Mouse (Mus musculus) spleen, adult 18-20 months (tissue): Measurements from ENCODE around the gene Hoxd4.

ENCODE experiments used
- DNase-seq, 2 experiments: peaks; one replicate each; pipeline ENCODE4 v3.0.0; 2022; ENCODE audit warnings: mixed read lengths in 2 of 2

Hoxd4 gene

DNA sequence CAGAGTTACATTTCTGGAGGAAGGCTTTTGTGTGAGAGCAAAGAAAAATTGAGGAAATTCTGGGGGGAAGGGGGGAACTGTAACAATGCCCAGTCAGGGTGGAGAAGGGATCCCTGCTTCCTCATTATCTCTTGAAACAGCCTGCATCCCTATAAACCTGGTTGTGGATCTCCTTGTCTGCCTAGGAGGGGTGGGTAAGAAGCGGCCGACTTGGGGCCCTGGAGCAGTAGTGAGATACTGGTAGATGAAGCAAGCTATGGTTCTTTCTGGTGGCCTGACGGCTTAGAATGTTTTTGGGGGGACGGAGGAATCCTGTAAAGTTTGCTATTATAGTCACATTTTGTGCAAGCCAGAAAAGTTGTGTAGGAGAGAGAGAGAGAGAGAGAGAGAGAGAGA lies 18.3 kb upstream of the Hoxd4 start:
- no peak for DNase-seq

DNA sequence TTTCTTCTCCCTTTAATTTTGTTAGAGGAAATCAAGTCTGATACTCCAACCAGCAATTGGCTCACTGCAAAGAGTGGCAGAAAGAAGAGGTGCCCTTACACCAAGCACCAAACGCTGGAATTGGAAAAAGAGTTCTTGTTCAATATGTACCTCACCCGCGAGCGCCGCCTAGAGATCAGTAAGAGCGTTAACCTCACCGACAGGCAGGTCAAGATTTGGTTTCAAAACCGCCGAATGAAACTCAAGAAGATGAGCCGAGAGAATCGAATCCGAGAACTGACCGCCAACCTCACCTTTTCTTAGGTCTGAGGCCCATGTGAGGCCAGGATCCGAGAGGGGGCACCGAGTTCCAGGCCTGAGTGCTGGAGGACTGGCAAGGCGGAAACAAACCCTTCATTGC lies 17.7 kb upstream of the Hoxd4 start:
- DNase-seq, result no peak

DNA sequence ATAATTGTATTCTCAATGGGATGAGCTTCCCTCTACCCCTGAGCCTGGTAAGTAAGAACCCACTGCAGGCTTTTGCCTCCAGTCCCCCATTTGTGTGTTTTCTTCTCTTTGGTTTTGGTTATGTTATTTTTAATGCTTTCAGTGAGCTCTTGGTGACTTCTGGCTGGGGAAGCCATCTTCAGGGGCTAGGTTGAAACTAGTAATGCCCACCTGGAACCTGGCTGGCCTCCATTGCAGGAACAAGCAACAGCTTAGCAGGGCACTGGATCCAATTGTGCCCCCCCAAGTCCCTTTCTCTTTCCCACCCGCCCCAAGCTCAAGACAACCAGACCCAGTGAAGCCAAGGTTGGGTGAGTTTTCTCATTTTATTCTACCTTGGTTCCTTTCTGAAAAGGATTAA lies 16.3 kb upstream of the Hoxd4 start:
- DNase-seq, result no peak

DNA sequence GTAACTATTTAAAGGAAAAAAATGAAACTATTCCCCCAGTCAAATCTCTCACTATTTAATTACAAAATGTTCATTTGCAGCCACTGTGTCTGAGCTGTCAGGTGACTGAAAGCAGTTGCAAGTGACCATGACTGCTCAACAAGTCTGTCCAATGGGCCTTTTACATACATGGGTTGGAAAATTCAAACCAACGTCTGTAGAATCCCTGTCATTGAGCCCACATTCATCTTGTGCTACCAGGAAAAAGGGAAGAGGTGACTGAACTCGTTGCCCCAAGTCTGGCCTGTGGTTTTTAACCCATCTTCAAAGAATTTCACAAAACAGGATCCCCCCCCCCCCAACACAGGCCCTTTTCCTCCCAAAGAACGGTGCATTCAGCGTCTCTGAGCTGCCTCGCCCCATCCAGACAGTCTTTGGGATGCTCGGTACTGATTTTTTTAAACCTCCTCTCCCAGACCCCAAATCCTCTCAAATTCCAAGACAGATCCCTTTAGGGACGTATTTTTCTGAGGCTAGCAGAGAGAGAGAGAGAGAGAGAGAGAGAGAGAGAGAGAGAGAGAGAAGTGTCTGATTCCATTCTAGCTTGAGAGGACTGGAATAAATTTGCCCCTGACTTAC lies 15.8 kb upstream of the Hoxd4 start:
- no peak for DNase-seq

DNA sequence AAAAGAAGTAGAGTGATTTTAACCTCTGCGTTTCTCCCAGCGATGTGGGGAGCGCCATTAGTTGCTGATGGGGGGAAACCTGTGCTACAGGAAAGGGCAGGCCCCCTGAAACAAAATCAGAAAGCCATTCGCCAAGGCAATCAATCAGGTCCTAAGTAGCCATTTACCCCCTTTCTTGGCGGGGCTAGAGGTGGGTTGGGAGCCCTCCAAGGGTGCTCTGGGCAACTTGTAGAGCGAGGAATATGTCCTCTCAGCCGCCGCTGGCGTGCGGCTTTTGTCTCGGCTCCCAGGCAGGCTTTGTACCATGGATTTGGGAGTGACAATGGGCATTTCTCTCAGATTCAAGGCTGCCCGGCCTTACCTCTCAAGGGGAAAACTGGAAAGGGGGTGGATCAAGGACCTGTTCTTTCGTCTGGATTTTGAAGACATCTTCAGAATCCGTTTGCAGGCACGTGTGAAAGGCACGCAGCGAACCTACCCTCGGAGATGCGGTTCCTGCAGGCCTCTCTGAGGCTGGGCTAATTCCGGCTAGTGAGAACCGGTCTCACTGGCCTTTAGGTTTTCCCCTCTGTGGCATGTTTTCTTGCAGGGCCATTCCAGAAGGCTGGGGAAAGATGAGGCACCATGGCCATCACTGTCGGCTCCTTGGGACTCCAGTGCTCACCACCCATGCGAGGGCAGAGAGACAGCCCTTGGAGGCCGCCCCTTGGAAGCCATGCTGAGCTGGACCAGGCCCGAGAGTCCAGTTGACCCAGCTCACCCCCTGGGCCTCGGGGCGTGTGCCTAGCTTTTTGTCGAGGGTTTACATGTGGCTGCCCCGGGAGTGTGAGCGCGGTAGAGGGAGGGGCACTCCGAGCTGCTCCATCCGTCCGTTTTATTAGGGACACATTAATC lies 15.0 kb upstream of the Hoxd4 start:
- no peak for DNase-seq

DNA sequence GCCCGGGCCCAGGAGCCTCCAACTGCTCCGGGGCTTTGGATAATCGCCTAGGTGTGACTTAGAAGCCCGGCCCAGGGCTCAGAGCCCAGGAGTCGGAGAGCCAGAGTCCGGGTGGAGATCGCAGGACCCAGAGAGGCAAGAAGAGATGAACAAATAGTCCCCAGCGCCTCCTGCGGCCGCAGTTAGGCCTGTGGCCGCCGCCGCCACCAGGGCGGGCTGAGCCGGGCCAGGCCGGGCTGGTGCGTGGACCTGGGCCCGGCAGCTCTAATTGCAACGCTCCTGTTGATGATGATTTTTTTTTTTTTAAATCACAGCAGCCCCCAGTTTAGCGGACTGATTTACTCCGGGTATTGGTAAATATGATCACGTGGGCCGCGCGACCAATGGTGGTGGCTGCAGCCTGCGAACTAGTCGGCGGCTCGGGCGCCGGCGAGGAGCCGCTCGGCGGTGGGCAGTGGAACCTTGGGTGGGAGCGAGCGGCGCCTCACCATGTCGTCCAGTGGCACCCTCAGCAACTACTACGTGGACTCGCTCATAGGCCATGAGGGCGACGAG lies 14.1 kb upstream of the Hoxd4 start, which contains the start of gene Hoxd9:
TSS of gene Hoxd9 (plus strand) at position 161 of the 555 bp plus-strand sequence.
- DNase-seq, result no peak

DNA sequence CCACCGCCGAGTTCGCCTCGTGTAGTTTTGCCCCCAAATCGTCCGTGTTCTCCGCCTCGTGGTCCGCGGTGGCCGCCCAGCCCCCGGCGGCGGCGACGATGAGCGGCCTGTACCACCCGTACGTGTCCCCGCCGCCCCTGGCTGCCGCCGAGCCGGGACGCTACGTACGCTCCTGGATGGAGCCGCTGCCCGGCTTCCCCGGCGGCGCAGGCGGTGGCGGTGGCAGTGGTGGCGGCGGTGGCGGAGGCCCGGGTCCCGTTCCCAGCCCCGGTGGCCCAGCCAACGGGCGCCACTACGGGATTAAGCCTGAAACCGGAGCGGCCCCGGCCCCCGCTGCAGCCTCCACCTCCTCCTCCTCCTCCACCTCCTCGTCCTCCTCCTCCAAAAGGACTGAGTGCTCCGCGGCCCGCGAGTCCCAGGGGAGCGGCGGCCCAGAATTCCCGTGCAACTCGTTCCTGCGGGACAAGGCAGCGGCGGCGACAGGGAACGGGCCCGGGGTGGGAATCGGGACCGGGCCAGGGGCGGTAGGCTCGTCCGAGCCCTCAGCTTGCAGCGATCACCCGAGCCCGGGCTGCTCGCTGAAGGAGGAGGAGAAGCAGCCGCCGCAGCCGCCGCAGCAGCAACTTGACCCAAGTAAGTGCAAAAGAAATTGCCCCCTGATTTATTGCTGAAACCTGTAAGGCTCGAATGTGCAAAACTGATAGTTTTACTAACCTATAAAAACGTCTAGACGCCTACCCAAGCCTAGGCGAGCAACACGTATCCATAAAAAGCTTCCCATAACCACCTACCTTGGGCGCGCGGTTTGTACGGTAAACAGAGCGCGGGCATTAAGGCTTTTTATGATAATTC lies 13.3 kb upstream of the Hoxd4 start:
- no peak for DNase-seq

DNA sequence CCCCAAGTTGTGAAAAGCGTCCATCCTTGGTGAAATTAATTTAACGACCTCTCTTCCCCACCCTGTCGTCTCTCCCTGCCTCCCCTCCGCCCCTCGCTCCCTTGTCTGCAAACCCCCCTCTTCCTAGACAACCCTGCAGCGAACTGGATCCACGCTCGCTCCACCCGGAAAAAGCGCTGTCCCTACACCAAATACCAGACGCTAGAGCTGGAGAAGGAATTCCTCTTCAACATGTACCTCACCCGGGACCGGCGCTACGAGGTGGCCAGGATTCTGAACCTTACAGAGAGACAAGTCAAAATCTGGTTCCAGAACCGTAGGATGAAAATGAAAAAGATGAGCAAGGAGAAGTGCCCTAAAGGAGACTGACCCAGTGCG lies 12.7 kb upstream of the Hoxd4 start:
- no peak for DNase-seq

DNA sequence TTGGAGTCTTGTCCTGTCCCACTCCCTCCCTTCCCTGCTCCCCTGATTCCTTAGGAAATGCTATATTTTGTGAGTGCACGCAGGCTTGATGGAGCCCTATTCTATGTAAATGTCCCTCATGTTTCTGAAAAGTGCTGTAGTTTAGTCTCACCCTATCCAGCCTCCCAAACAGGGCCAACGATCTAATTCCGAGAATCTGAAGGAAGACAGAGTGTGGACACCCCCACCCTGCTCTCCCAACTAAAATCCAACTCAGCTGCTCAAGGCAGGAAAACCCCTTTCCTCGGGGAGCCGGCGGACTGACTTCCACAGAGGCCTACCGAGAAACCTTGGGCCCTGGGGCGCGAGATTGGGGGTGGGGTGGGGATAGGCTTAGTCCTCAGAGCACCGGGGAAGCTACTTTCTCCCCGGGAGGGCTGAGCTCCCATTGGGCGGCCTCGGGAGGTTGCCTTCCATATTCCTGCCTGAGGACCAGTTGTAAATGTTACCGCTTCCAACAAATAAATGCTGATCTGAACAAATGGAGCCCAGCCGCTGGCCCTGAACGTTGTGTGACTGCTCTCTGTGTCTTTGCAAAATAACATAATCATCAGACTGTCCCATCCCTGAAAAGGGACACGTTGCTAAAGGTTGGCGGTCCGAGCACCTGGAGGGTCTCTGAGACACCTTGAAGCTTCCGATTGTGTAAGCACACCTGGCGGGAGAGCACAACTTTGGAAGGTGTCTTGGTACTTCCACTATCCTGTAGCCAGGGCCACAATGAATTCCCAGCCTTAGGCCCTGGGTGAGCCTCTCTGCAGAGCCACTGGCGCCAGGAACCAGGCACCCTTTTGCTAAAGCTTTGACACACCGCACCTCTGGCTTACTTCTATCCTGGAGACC lies 11.8 kb upstream of the Hoxd4 start:
- DNase-seq, result no peak

DNA sequence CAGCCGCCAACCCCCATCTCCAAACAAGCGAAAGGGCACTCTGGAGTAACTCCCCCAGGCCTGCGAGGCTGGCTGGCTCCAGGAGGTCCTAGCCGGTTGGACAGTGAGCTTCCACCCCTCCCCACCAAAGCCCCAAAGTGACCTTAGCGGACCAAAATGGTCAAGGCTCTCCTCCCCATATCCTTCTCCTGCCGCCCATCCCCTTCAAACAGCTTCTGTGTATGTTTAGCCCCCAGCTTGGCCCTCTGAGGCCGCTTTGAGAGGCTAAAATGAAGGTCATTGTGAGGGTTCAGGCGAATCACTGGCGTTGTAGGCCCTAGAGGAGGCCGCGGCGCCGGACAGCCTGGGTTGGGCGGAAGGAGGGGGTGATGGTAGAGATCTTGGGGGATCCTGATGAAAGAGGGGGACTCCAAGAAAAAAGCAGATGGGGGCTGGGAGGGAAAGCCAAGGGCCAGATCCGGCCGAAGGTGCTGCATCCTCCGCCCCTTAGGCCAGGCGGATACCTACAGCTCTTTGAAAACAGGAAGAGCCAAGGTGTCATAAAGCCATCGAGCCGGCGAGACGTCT lies 11.1 kb upstream of the Hoxd4 start:
- no peak for DNase-seq

DNA sequence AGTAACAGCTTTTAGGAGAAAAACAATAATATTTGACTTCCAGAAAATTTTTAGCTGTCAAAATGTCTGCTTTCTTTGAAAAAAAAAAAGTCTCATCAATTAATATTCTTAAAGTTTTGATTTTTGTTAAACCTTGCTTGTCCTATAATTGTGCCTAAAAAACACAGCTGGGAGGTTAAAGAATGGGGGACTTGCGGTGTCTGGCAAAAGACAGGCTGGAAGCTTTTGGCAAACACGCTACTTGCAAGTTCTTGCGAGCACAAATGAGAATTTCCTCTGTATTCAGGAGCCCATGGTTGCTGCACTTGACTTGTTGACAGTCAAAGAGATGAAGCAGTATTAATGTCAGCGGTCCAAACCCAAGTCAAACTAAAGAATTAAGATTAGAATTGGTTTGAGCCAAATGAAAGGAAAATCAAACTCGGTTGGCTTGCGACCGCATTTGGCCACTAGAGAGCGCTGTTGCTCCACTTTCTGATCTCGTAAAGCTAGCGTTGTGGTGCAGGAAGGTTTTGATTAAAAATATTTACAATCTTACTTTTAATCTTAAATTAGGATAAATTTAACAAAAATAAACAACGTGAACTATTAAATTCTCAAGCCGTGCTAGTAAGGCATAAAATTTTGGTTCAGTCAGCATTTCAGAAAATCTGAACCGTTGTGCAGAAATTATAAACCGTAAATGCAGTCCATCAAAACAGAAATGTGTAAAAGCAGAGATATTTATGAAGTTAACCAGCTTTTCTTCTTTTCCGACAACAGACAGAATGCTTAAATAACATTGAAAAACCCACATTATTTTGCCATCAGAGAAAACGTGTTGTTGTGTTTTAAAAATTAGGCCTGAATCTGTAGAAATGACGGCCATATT lies 9.5 kb upstream of the Hoxd4 start:
- peak in 1 of 2 experiments; percentile 66 for DNase-seq

DNA sequence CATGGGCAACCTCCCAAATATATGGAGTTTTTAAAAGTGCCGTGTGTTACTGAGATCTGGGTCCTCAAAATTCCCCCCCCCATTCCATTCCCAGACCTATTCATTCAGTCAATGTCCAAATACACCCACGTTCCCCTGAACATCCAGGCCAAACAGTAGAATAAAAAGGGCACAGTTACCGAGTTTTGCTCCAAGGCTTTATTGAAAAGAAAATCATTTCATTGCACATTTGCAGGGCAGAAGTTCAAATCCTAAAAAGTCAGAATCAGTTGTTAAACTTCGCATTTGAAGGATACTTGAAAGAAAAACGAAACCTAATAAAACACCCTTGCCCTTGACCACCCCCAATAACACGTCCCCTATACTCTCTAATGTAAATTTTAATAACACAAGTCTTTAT lies 8.9 kb upstream of the Hoxd4 start:
- DNase-seq, result no peak

DNA sequence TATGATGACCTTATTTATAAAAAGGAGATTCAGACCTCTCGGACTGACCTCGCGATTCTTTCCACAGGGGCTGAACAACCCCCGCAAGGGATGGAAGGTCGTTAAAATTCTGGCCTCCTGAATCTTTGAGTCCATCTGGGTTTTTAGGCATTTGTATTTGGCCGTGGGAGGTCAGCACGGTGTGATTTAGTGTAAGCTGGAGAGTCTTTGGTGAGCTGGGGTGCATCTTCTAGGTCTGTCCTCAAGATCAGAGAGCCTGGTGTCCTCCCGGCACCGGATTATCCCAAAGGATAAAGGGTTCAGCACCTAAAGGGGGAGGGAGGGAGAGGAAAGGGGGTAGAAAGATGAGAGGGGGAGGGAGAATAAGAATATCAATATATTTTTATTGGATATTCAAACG lies 8.4 kb upstream of the Hoxd4 start:
- no peak for DNase-seq

DNA sequence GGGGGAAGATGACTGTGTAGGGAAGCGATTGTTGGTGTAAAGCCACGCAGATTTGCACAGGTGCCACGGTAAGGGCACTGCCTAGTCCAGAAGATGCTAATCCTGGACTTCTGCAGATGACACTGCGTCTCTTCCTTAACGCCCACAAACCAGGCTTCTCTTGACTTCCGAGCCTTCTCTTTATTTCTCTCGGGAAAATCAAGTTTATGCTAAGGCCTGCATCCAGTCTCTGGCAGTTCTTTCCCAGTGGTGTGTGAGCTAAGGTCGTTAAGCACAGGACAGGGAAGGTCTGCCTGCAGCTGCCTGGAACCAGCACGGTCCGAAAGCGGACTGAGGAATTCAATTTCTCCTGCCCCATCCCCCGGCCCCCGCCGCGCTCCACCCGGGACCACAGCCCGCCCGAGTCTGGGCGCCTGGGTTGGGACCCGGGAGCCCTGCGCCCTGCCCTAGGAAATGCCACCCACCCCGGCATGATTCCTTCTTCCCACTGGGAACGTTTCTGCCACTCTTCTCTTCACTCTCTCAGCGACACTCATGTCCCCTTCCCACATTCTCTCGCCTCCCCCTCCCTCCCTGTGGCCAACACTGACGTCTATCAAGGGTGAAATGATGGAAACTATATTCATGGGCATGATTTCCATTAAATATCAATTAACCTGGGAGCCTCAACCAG lies 7.9 kb upstream of the Hoxd4 start:
- DNase-seq, result no peak

DNA sequence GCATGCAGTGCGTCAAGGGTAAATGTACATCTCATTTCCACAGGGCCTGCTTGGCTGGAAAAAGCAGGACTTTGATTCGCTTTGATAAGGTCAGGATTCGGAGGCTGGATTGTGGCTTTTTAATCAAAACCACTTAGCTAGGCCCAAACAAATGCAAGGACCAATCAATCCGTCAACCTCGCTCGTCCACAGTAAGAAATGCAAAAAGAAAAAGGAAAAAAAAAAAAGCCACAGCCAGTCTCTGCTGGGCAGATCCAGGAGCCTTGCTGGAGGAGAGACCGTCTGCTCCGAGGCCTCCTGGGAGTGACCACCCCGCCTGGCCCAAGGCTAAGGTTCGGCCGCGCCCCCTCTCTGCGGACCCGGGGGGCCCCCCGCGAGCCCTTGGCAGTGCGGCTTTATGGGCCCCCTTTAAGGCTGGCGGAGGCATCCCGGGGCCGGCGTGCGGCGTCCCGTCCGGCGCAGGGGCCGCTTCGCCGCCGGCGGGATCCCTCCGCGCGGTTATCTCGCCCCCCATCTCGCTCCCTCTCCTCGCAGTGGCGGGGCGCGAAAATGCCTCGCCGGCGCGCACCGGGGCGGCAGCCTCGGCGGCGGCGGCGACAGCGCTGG lies 7.2 kb upstream of the Hoxd4 start, which contains the start of gene Hoxd8:
TSS of gene Hoxd8 (plus strand) at position 223 of the 606 bp plus-strand sequence.
- DNase-seq, result no peak

DNA sequence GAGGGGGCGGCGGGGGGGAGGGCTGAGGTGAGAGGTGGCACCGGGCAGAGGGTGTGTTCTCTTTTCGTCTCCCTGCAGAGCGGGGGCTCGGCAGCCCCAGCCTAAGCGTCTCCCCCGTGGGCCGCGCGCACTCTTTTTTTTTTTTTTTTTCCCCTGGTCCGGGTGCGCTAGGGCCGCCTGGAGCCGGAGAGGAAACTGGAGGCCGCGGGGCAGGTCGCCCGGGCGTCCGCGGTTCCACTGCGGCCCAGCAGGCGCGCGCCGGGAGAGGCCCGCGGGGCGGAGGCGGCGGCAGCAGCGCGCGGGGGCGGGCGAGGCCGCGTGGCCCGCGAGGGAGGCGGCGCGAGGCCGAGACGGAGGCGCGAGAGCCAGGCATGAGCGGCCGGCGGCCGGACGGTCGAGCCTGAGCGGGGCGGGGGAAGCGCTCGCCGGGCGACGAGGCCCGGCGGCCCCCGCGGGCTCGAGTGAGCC lies 6.7 kb upstream of the Hoxd4 start:
- DNase-seq, result no peak

DNA sequence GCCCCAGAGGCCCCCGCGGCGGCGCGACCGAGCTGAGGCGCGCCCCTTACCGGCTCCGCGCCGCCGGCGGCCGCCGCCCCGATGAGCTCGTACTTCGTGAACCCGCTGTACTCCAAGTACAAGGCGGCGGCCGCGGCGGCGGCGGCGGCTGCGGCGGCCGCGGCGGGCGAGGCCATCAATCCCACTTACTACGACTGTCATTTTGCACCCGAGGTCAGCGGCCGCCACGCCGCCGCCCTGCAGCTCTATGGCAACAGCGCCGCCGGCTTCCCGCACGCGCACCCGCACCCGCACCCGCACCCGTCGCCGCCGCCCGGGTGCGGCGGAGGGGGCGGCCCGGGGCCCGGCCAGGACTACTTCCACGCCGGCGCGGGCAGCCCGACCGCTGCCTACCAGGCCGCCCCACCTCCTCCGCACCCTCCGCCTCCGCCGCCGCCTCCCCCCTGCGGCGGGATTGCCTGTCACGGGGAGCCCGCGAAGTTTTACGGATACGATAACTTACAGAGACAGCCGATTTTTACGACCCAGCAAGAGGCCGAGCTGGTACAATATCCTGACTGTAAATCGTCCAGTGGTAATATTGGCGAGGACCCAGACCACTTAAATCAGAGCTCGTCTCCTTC lies 6.2 kb upstream of the Hoxd4 start:
- DNase-seq, result no peak

DNA sequence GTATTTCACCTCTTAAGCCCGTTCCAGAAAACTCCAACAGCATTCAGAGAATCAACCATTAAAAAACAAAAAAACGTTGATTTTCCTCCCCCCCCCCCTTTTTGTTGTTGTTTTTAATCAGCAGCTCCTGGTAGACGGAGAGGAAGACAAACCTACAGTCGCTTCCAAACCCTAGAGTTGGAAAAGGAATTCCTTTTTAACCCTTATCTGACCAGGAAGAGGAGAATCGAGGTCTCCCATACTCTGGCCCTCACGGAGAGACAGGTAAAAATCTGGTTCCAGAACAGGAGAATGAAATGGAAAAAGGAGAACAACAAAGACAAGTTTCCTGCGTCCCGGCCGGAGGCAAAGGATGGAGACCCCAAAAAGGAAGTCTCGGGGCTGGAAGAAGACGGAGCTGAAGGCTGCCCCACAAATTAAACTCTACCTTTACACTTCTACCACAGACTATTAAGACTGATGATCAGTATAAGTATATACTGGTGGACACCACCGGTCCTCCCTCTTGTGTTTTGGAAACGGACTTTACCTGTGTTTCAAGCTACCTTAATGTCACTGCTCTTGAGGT lies 5.3 kb upstream of the Hoxd4 start:
- DNase-seq, result no peak

DNA sequence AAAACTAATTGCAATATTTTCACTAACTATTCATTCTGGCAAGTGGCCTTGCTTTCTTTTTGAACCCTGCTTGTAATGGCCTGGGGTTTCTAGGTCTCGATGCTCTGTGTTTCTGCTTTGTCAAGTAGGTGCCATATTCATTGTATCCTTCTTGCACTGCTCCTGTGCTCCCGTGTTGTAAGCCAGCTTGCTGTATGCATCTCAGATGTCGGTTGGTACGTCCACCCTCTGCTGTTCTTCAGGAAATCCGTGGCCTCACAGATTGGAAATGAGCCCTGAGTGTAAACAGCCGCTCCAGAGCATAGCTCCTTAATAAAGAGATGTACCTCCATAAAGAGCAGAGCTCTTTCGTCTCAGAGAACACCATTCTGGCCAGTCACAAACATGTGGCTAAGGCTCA lies 4.1 kb upstream of the Hoxd4 start:
- DNase-seq, result no peak
